Mouse (Mus musculus): ENCODE results near the gene Cisd3. TPM values are rescaled to one million over a fixed set of nuclear protein-coding genes. Genes with fewer than 3 reads are reported as not detected.
"Not testable (repeated sequence)": the region's sequence is repeated elsewhere in the genome, so short reads cannot be mapped to it uniquely, and the experiment has no call there.

Gene Cisd3
- polyA plus RNA-seq, 1 experiment from 2014 or later, result 45.5 TPM

DNA sequence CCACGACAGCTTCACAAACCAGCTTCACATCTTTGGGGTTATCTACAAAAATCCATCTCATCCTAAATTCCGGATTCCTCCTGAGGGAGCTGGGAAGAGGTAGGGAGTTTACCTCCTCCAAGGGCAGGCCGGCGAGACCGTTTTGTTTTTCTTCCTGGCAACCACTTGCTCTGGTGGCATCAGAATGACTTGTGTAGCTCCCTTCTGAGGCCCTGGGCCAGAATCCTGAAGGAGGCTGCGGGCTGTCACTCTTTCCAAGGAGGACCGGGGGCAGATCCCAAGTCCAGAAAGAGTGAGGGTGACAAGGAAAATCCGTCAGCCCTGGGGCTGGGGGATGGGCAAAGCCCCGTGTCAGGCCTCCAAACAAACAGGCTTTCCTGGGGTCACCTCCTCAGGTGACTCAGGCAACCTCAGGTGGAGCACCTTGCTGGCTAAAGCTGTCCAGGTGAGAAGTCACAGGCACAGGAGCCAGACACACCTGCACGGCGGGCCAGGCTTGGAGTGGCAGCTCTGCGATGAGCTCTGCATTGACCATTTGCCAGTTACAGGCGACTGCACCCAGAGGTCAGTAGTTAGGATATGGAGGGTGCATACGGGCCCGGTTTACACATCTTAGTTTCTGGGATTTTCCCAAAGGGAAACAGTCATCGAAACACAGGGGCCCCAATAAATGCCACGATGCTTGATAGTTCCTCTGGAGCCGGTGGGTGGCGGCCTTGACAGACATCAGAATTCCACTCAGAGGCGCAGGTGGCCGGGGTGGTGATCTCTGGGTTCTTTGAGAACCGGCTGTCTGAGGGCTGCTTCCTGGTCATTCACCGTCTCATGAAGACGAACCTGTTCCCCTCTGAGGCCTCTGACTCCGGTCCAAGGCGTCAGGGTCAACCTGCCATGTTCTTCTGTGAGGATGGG lies 32.0 kb downstream of the Cisd3 start:
- Histone ChIP-seq H3K4me3 (no peak overlapping the region), H3K9me3 (peaks cover 3% of the 10 kb centered on the region; the same call in 1 of the 2 replicates), H3K4me2 (no peak overlapping the region), H3K36me3 (peaks cover 65% of the 10 kb centered on the region), H3K4me1 (0 out of 2 replicates have a peak, but pooled peaks cover 3% of the 10 kb centered on the region), H3K27ac (no peak overlapping the region), H3K9ac (no peak overlapping the region), H3K27me3 (no peaks in the 10 kb centered on the region)
- 81% methylated on average over 26 of the region's 26 CpGs for WGBS
- no peak for ATAC-seq (ENCODE audit: borderline replicate concordance, extremely low read depth, low FRiP score, low TSS enrichment)

GRCm38 (mm10) chr11:97718281-97718860 lies 32.7 kb downstream of the Cisd3 start:
- Histone ChIP-seq H3K36me3 (peaks cover 60% of the 10 kb centered on the region), H3K9me3 (peaks cover 3% of the 10 kb centered on the region; the same call in 1 of the 2 replicates), H3K4me1 (0 out of 2 replicates have a peak, but pooled peaks cover 3% of the 10 kb centered on the region), H3K9ac (no peak overlapping the region), H3K27me3 (no peaks in the 10 kb centered on the region), H3K27ac (no peak overlapping the region), H3K4me2 (no peak overlapping the region), H3K4me3 (no peak overlapping the region)
- WGBS, result 70% methylated on average over 15 of the region's 15 CpGs
- no peak for ATAC-seq (ENCODE audit: borderline replicate concordance, extremely low read depth, low FRiP score, low TSS enrichment)

DNA sequence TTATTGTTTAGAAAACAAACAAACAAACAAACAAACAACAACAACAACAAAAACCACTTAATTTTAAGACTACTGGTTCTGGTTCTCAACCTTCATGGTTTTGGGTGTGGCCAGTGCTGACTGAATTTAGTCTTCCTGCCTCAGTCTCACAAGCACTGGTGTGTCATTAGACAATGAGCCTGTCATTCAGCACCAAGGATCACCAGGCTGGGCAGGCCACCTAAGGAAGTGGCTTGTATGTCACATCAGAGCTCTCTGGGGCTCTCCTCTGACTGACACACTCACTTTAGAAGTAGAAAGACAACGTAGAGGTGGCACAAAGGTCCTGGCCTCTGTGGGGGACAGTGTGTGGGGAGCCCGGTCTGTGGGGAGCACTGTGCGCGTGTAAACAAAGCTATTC lies 33.4 kb downstream of the Cisd3 start:
- H3K4me1 ChIP-seq, result 0 out of 2 replicates have a peak, but pooled peaks cover 3% of the 10 kb centered on the region
- H3K36me3 ChIP-seq, result peaks cover 55% of the 10 kb centered on the region
- no peak overlapping the region for H3K4me3 ChIP-seq
- no peak overlapping the region for H3K4me2 ChIP-seq
- no peak overlapping the region for H3K9ac ChIP-seq
- no peak for ATAC-seq (ENCODE audit: borderline replicate concordance, extremely low read depth, low FRiP score, low TSS enrichment)
- peaks cover 3% of the 10 kb centered on the region; the same call in 1 of the 2 replicates for H3K9me3 ChIP-seq
- WGBS, result 84% methylated on average over 4 of the region's 4 CpGs
- no peak overlapping the region for H3K27ac ChIP-seq
- no peaks in the 10 kb centered on the region for H3K27me3 ChIP-seq

- H3K4me3 ChIP-seq, result no peak overlapping the region
- H3K4me2 ChIP-seq, result no peak overlapping the region
- no peak overlapping the region for H3K27ac ChIP-seq
- peaks cover 64% of the 10 kb centered on the region for H3K36me3 ChIP-seq
- no peak overlapping the region for H3K9ac ChIP-seq
- ATAC-seq (ENCODE audit: borderline replicate concordance, extremely low read depth, low FRiP score, low TSS enrichment), result no peak
- 92% methylated on average over 4 of the region's 4 CpGs for WGBS
- no peaks in the 10 kb centered on the region for H3K27me3 ChIP-seq
- no peaks in the 10 kb centered on the region for H3K4me1 ChIP-seq
- H3K9me3 ChIP-seq, result peaks cover 3% of the 10 kb centered on the region; the same call in 1 of the 2 replicates
Measured at GRCm38 (mm10) chr11:97721338-97721737, 35.7 kb downstream of the Cisd3 start.

DNA sequence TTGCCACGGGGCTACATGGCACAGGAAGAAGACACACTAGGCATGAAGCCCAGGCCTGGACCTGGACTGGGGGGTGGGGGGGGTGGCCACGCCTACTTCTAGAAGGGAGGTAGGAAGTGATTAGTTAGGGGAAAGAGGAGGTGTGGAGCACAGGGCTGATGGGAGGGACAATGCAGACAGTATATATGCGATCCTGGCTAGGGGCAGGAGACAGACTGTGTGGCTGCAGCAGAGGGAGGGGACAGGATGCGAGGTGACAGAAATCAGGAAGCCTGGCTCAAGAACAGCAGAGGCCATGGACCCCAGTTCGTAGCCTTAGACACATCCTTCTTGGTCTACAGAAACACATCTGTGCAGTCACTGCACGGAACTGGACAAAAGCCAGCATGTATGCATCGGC lies 38.1 kb downstream of the Cisd3 start:
- 71% methylated on average over 7 of the region's 7 CpGs for WGBS
- peaks cover 72% of the 10 kb centered on the region for H3K36me3 ChIP-seq

GRCm38 (mm10) chr11:97728311-97728710 lies 42.7 kb downstream of the Cisd3 start:
- WGBS, result 75% methylated on average over 7 of the region's 7 CpGs
- Histone ChIP-seq H3K4me3 (no peak overlapping the region), H3K4me1 (no peaks in the 10 kb centered on the region), H3K27me3 (no peaks in the 10 kb centered on the region), H3K27ac (no peak overlapping the region), H3K4me2 (no peak overlapping the region), H3K9ac (no peak overlapping the region), H3K9me3 (no peaks in the 10 kb centered on the region), H3K36me3 (peaks cover 61% of the 10 kb centered on the region)
- ATAC-seq (ENCODE audit: borderline replicate concordance, extremely low read depth, low FRiP score, low TSS enrichment), result no peak

More for the DNA sequence above, 38.1 kb downstream of the Cisd3 start:
- Histone ChIP-seq H3K27me3 (no peaks in the 10 kb centered on the region), H3K4me3 (no peak overlapping the region), H3K9me3 (peaks cover 3% of the 10 kb centered on the region; the same call in 1 of the 2 replicates), H3K4me2 (no peak overlapping the region), H3K4me1 (no peaks in the 10 kb centered on the region), H3K27ac (no peak overlapping the region), H3K9ac (no peak overlapping the region)
- ATAC-seq (ENCODE audit: borderline replicate concordance, extremely low read depth, low FRiP score, low TSS enrichment), result peak; percentile 58

DNA sequence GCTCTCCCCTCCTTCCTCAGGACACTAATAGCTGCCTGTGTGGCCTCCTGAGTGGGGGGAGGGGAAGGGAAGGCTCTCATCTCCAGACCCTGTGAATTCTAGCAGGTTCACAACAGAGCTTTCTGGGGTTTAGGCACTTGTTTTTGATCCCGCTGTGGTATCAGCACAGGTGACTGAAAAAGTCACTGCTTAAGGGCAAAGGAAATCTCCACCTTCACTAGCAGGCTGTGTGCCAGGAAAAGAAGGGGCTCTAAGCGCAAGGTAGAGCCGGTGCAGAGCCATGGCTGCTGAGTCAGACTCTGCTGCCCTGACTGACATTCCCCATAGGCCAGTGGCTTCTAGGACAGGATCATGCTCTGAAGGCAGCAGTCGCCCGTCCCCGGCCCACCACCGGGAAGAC lies 43.1 kb downstream of the Cisd3 start:
- Histone ChIP-seq H3K9ac (no peak overlapping the region), H3K4me3 (no peak overlapping the region), H3K9me3 (no peaks in the 10 kb centered on the region), H3K4me2 (no peak overlapping the region), H3K36me3 (peaks cover 61% of the 10 kb centered on the region), H3K27ac (no peak overlapping the region), H3K27me3 (no peaks in the 10 kb centered on the region), H3K4me1 (no peaks in the 10 kb centered on the region)
- WGBS, result 81% methylated on average over 7 of the region's 7 CpGs
- ATAC-seq (ENCODE audit: borderline replicate concordance, extremely low read depth, low FRiP score, low TSS enrichment), result no peak

DNA sequence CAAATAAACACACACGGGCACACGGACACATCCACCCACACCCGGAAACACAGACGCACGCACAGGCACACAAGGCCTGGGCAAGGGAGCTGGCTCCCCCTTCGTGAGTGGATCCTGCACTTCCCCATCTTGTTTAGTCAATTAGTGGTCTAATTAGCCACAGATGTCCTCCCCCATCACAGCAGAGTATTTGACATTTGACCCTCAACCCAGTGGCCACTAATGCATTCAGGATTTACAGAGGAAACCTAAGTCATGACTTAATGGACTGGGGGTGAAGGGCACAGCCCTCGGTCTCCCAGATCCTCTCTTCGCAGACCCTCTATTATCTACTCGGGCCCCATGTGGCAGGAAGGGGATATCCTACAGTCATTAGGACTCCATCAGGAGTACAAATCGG lies 48.1 kb downstream of the Cisd3 start:
- Histone ChIP-seq H3K36me3 (peaks cover 27% of the 10 kb centered on the region), H3K27ac (peak overlapping the region; percentile 61; the same call in 1 of the 2 replicates), H3K9me3 (no peaks in the 10 kb centered on the region), H3K4me1 (0 out of 2 replicates have a peak, but pooled peaks cover 3% of the 10 kb centered on the region), H3K4me3 (no peak overlapping the region), H3K9ac (no peak overlapping the region), H3K4me2 (0 out of 2 replicates have a peak overlapping the region, but pooled peaks have one; percentile 16), H3K27me3 (no peaks in the 10 kb centered on the region)
- ATAC-seq (ENCODE audit: borderline replicate concordance, extremely low read depth, low FRiP score, low TSS enrichment), result peak; percentile 23; the same call in 1 of the 2 replicates
- WGBS, result 45% methylated on average over 10 of the region's 10 CpGs

GRCm38 (mm10) chr11:97734810-97735209 lies 49.2 kb downstream of the Cisd3 start:
- 79% methylated on average over 5 of the region's 5 CpGs for WGBS

GRCm38 (mm10) chr11:97736645-97737044 lies 51.0 kb downstream of the Cisd3 start:
- peaks cover 7% of the 10 kb centered on the region; the same call in 1 of the 2 replicates for H3K36me3 ChIP-seq
- H3K4me2 ChIP-seq, result no peak overlapping the region
- 91% methylated on average over 5 of the region's 5 CpGs for WGBS
- no peaks in the 10 kb centered on the region for H3K27me3 ChIP-seq
- no peak overlapping the region for H3K27ac ChIP-seq
- no peak overlapping the region for H3K4me3 ChIP-seq
- H3K4me1 ChIP-seq, result peaks cover 11% of the 10 kb centered on the region; the same call in 1 of the 2 replicates
- no peak for ATAC-seq (ENCODE audit: borderline replicate concordance, extremely low read depth, low FRiP score, low TSS enrichment)
- H3K9ac ChIP-seq, result no peak overlapping the region
- no peaks in the 10 kb centered on the region for H3K9me3 ChIP-seq

More at GRCm38 (mm10) chr11:97734810-97735209, 49.2 kb downstream of the Cisd3 start:
- not testable (repeated sequence) for H3K27ac ChIP-seq; H3K4me2 ChIP-seq; H3K27me3 ChIP-seq; H3K4me1 ChIP-seq; ATAC-seq (ENCODE audit: borderline replicate concordance, extremely low read depth, low FRiP score, low TSS enrichment); H3K4me3 ChIP-seq; H3K9me3 ChIP-seq; H3K9ac ChIP-seq
- peaks cover 17% of the 10 kb centered on the region; the same call in 1 of the 2 replicates for H3K36me3 ChIP-seq

- no peaks in the 10 kb centered on the region for H3K9me3 ChIP-seq
- no peak for ATAC-seq (ENCODE audit: borderline replicate concordance, extremely low read depth, low FRiP score, low TSS enrichment)
- H3K4me3 ChIP-seq, result no peak overlapping the region
- WGBS, result 67% methylated on average over 4 of the region's 4 CpGs
- no peaks in the 10 kb centered on the region for H3K36me3 ChIP-seq
- peaks cover 19% of the 10 kb centered on the region for H3K4me1 ChIP-seq
- H3K27me3 ChIP-seq, result no peaks in the 10 kb centered on the region
- H3K27ac ChIP-seq, result 0 out of 2 replicates have a peak overlapping the region, but pooled peaks have one; percentile 4
- H3K9ac ChIP-seq, result no peak overlapping the region
- H3K4me2 ChIP-seq, result no peak overlapping the region
Measured at GRCm38 (mm10) chr11:97737600-97737999, 52.0 kb downstream of the Cisd3 start.

Measured in lung, embryonic 15.5 days (tissue).